Mouse (Mus musculus): ENCODE measurements around the gene Tmem106b.

Gene Tmem106b

GRCm38 (mm10) chr6:13069302-13070146, at the start of gene Tmem106b:
Gene Tmem106b, plus strand, starts transcription at chr6:13069759.
- peak; percentile 96 for DNase-seq (ENCODE audit: low spot score)

DNA sequence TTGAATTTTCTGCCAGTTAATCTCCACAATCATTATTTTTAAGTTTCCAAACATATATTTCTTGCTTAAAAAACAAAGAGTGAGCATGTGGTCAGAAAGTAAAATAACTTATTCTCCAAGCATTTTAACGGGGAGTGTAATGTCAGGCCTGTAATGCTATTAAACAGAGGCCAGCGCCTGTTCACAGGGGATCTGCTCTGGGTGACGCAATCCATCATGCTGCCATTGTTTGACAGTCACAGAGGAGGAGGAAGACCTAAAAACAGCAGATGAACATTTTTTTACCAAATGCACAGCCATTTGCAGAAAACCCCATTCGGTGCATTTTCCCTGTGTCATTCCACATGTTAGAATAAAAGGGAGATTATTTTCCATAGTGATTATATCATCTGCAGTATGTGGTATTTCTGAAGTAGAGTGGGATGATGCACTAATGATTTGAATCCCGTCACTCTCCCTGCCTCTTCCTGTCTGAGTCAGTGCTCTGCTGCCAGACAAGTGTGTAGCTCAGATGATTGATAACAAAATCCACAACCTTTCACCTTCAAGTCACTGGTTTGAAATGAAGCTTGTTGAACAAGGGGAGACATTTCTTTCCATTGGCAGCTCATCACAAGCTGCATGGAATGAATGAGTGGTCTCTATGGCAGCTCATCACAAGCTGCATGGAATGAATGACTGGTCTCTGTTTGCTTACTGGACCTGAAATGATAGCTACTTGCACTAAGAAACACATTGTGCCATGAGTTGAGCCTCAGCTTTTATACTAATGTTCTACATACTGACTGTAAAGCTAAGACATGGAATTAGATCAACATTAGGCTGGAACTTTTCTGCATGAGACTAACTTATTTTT, 48.1 kb upstream of the Tmem106b start:
- no peak for DNase-seq (ENCODE audit: low spot score)

DNA sequence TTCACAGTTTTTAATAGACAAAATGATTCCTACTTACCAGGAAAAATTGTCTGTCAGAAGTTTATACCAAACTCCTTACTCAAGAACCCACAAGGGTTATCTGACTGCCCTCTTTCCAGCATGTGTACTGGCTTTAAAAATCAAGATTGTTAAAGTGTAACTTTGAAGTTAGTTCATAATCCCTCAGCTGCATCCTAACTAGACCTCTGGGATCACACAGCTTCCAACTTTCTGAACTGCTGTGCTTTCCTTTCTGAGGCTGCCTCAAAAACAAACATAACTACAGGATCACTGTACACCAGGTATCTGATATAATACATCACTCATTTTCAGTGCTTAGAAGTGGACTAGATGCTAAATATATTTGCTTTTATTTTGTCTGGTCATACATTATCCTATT, 39.0 kb upstream of the Tmem106b start:
- DNase-seq (ENCODE audit: low spot score) = no peak

DNA sequence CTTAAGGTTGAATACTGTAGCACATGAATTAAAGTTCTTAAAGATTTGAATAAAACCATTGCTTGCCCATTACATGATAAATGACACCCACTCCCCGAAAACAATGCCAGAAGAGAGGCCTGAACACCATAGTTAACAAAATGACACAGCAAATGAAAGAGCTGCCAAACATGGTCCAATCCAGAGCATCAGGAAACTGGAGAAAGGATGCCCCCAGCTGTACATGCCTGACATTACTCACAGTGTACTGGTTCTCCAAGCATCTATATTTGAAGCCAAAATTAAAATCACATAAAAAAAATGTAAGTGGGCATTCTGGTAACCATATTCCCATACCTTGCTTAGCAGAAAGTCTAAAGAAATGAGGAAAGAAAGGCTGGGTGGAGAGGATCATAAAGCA, 38.6 kb upstream of the Tmem106b start:
- DNase-seq (ENCODE audit: low spot score) = peak; percentile 11

DNA sequence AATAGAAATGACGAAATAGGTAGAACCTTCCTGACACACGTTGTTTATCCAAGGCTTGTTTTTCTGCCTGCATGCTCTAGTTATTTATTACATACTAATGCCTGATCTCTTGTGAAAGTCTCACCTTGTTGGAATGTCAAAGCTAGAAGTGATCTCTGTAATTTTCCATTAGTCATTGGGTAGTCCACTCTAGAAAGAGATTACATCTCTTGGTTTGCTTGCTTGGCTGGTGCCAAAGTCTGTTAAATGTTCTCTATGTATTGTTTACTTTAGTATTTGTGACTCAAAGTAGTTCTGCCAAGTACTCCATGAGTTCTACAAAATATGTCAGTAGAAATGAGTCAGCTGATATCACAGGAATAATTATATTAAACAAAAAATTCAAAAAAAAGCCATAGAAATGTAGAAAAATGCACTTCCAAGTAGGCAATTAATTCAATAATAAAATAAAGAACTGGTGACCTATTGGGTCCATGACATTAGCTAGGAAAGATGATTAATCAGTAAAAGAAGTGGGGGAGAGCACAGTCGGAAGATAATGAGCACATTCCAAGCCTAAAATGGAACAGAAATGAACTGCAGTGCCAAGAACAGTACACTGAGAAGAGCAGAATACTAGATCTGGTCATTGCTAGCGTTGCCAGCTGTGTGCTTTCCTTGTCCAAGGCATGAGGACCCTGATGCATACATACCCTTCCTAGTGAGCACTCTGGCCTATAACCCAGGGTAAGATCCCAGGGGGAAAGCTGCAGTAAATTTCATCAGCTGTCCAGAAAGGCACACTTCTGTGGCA, 17.0 kb upstream of the Tmem106b start:
- DNase-seq (ENCODE audit: low spot score) = no peak

- DNase-seq (ENCODE audit: low spot score) = no peak
Measured at GRCm38 (mm10) chr6:13061276-13062039, 8.1 kb upstream of the Tmem106b start.

- DNase-seq (ENCODE audit: low spot score) = no peak
Measured at GRCm38 (mm10) chr6:13062063-13062462, 7.5 kb upstream of the Tmem106b start.

DNA sequence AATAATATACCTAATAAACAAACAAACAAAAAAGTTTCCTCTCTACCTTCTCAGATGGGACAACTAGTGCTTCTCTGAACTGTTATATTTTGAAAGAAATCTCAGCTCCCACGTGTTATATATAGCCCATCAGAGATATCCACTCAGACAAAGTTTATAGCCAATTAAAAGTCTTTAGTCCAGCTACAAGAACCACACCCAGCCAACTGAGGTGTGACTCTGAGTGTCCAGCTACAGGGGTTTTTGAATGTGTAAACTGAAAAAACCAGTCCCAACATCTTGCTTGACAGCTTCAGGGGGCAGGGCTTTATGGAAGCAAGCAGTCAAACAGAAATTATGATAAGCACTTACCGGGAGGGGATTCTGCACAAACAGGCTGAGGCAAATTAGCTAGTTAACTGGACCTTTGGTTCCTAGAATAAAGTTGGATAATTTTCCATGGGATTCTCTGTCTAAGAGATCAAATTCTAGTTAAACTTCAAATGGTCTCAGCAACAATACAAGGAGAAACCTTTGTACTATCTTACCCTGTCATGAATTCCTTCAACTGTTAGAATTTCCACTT, 6.8 kb upstream of the Tmem106b start:
- peak; percentile 10 for DNase-seq (ENCODE audit: low spot score)

- DNase-seq (ENCODE audit: low spot score) = no peak
Measured at GRCm38 (mm10) chr6:13070147-13070425, 527 bp downstream of the Tmem106b start.

GRCm38 (mm10) chr6:13070485-13070884, 926 bp downstream of the Tmem106b start:
- no peak for DNase-seq (ENCODE audit: low spot score)

GRCm38 (mm10) chr6:13073036-13073435, 3.5 kb downstream of the Tmem106b start:
- DNase-seq (ENCODE audit: low spot score) = no peak

GRCm38 (mm10) chr6:13073876-13074275, 4.3 kb downstream of the Tmem106b start:
- DNase-seq (ENCODE audit: low spot score) = no peak

DNA sequence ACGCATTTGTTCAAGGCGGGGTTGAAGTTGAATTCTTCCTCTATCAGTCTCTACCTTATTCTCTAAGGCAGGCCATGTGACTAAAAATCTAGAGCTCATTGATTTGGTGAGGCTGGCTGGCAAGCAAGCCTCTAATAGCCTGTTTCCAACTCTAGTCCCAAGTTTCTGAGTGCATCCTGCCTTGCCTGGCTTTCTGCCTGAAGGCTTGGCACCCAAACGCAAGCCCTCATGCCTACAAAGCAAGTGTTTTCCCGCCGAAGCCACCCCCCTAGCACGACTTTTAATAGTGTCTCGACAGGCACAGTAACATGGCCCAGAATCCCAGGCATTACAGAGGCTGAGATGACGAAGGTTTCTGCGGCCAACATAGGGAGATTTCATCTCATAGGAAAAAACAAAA, 13.3 kb downstream of the Tmem106b start:
- DNase-seq (ENCODE audit: low spot score) = no peak

DNA sequence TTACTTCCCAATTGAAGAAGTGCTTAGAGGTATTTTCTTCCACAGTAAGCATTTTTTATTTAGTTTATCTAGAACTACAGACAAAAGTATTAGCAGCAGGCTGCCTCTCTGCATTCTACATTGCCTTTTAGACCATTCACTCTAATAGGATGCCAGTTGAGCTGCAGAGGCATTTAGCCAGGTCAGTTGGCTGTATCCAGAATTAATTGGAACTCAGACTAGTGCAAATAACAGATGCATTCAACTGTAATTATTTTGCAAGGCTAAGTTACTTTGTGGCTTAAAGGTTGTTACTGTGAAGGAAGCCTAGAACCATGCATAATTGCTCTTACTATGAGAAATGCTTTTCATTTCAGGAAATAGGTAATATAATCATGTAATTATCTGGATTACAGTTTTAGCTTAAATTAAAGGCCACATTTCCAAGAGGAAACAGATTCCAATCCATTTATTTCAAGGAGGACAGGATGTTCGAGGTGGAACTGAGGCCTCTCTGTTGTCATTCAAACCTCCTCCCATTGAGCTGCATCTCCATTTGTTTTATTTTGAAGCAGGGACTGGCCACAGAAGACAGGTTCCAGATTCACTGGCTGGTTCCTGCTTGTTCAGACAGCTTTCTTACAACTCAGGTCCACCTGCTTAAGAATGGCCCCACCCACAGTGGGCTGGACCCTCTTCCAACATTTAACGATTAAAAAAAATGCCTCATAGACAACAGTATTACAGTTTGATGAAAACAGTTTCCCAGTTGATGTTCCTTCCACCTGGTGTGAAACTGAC, 27.3 kb downstream of the Tmem106b start:
- DNase-seq (ENCODE audit: low spot score) = no peak

DNA sequence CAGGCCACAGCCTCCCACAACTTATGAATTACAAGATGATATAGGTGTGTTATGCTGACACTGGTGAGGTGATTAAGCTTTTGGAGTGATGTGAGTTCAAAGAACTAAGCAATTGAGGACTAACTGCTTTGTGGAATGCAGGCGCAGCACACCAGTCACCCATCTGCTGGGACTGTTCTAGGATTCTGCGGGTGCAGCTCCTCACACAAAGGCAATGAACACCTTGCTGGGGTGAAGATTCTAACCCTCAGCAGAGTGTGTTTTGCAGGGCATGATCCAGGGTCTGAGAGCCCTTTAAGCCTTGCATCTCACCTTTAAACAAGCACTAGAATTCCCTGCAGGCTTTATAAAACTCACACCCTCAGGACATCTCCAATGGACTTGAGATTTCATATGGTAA, 30.6 kb downstream of the Tmem106b start:
- no peak for DNase-seq (ENCODE audit: low spot score)

GRCm38 (mm10) chr6:13108662-13109061, 39.1 kb downstream of the Tmem106b start:
- DNase-seq (ENCODE audit: low spot score) = no peak

DNA sequence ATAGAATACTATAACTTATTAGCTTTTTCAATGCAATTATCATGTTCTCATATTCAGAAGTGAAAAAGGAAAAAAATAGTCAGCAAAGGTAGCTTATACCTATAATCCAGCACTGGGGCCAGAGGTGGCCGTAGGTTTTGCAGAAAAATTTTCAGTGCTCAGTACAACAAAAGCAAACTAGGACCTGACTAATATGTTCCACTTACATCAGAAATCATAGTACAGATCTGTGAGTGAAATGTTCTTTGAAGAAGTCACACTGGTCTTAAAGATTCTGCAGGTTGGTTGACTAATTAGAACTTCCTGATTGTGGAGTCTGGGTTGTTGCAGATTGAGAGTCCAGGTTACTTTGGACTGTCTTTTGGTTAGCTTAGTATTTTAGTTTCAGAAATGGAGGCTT, 67.7 kb downstream of the Tmem106b start:
- no peak for DNase-seq (ENCODE audit: low spot score)

Data from urinary bladder, postnatal 14 days (tissue).